Mouse (Mus musculus): ENCODE measurements around the gene B4galt5. TPM values are rescaled to one million over a fixed set of nuclear protein-coding genes. Genes with fewer than 3 reads are reported as not detected.
A peak's percentile ranks its signal among the peaks of the same experiment; 100 is the strongest.

The B4galt5 gene
- total RNA-seq, 1 experiment = 40.5 TPM

GRCm38 (mm10) chr2:167252057-167252687, 96.8 kb downstream of the B4galt5 start:
- H3K36me3 ChIP-seq (ENCODE audit: control insufficient read depth, insufficient read depth, low read length, poor library complexity, severe bottlenecking) = no peaks in the 10 kb centered on the region
- H3K27ac ChIP-seq (ENCODE audit: insufficient read depth, low read depth, low read length, poor library complexity, severe bottlenecking) = no peak overlapping the region; the same call in 1 of the 2 replicates
- H3K9ac ChIP-seq (ENCODE audit: insufficient read depth, low read depth, low read length, poor library complexity, severe bottlenecking) = no peak overlapping the region
- H3K4me3 ChIP-seq (ENCODE audit: insufficient read depth in 1 of 2, low read depth in 1 of 2, low read length in 2 of 2, poor library complexity in 1 of 2, severe bottlenecking in 1 of 2) = no peak overlapping the region
- DNase-seq (ENCODE audit: low read depth, low spot score) = no peak
- H3K4me1 ChIP-seq (ENCODE audit: control insufficient read depth in 2 of 2, insufficient read depth in 2 of 2, low read length in 2 of 2, poor library complexity in 1 of 2) = peaks cover 3 to 39% of the 10 kb centered on the region in 2 experiments; a peak in 2 of 4 replicates
- TF ChIP-seq CHD2 (IDR thresholded peaks at IDR 0.05; ENCODE audit: low read depth, low read length) = no peak
- no peak for TF ChIP-seq HCFC1 (IDR thresholded peaks at IDR 0.05; ENCODE audit: borderline replicate concordance, insufficient read depth, low read length)
- no peak for TF ChIP-seq ZNF384 (IDR thresholded peaks at IDR 0.05; ENCODE audit: low read depth, low read length)
- no peak for TF ChIP-seq ZC3H11A (IDR thresholded peaks at IDR 0.05; ENCODE audit: borderline replicate concordance, low read depth, low read length)
- no peak for TF ChIP-seq MAFK (IDR thresholded peaks at IDR 0.05; ENCODE audit: insufficient read depth, low read depth, low read length)
- H3K9me3 ChIP-seq (ENCODE audit: control insufficient read depth, insufficient read depth, low read depth, low read length) = no peaks in the 10 kb centered on the region
- in situ Hi-C loops (cut with MboI; ENCODE audit: low sequenced_read_pairs in 2 of 2, unreplicated experiment in 2 of 2) = no loop called here

GRCm38 (mm10) chr2:167250736-167251337, 98.1 kb downstream of the B4galt5 start:
- in situ Hi-C loops (cut with MboI; ENCODE audit: low sequenced_read_pairs in 2 of 2, unreplicated experiment in 2 of 2) = no loop called here
- TF ChIP-seq HCFC1 (IDR thresholded peaks at IDR 0.05; ENCODE audit: borderline replicate concordance, insufficient read depth, low read length) (no peak), CHD2 (IDR thresholded peaks at IDR 0.05; ENCODE audit: low read depth, low read length) (no peak), ZC3H11A (IDR thresholded peaks at IDR 0.05; ENCODE audit: borderline replicate concordance, low read depth, low read length) (no peak), MAFK (IDR thresholded peaks at IDR 0.05; ENCODE audit: insufficient read depth, low read depth, low read length) (no peak), ZNF384 (IDR thresholded peaks at IDR 0.05; ENCODE audit: low read depth, low read length) (no peak)
- no peak overlapping the region for H3K9ac ChIP-seq (ENCODE audit: insufficient read depth, low read depth, low read length, poor library complexity, severe bottlenecking)
- peaks cover 3 to 39% of the 10 kb centered on the region in 2 experiments; a peak in 2 of 4 replicates for H3K4me1 ChIP-seq (ENCODE audit: control insufficient read depth in 2 of 2, insufficient read depth in 2 of 2, low read length in 2 of 2, poor library complexity in 1 of 2)
- H3K9me3 ChIP-seq (ENCODE audit: control insufficient read depth, insufficient read depth, low read depth, low read length) = no peaks in the 10 kb centered on the region
- H3K36me3 ChIP-seq (ENCODE audit: control insufficient read depth, insufficient read depth, low read length, poor library complexity, severe bottlenecking) = no peaks in the 10 kb centered on the region
- no peak overlapping the region for H3K4me3 ChIP-seq (ENCODE audit: insufficient read depth in 1 of 2, low read depth in 1 of 2, low read length in 2 of 2, poor library complexity in 1 of 2, severe bottlenecking in 1 of 2)
- no peak overlapping the region; the same call in 1 of the 2 replicates for H3K27ac ChIP-seq (ENCODE audit: insufficient read depth, low read depth, low read length, poor library complexity, severe bottlenecking)
- DNase-seq (ENCODE audit: low read depth, low spot score) = no peak

DNA sequence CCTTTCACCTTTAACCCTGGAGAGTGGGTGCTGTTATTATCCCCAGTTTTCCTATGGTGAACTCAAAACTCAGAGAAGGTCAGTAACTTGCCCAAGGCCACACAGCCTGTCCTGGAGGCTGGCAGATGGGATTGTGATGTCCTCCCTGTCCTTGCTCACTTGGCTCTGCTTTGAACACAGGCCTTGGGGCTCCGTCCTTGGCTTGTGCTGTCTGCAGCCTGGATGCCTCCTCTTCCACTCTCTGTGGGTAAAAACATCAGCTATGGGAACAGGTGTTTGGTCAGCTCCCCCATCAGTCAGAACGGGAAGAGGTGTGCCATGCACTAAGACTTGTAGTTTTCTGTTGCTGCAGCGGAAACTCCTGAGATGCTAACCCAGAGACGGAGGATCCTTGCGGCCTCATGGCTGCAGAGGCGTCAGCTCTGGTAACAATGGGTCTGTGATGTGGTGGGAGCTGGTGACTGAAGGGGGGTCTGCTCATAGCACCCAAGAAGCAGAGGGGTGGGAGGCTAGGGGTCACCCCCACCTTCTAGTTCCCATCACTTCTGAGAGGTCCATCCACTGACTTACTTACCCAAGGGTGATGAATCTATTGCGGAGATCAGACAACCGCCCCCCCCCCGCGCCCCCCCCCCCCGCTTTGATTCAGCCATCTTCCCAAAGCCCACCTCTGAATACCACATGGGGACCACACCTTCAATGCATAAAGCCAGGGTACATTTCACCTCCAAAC, 98.8 kb downstream of the B4galt5 start:
- H3K36me3 ChIP-seq (ENCODE audit: control insufficient read depth, insufficient read depth, low read length, poor library complexity, severe bottlenecking) = no peaks in the 10 kb centered on the region
- DNase-seq (ENCODE audit: low read depth, low spot score) = no peak
- no peak overlapping the region; the same call in 1 of the 2 replicates for H3K27ac ChIP-seq (ENCODE audit: insufficient read depth, low read depth, low read length, poor library complexity, severe bottlenecking)
- no peak overlapping the region for H3K4me3 ChIP-seq (ENCODE audit: insufficient read depth in 1 of 2, low read depth in 1 of 2, low read length in 2 of 2, poor library complexity in 1 of 2, severe bottlenecking in 1 of 2)
- H3K9me3 ChIP-seq (ENCODE audit: control insufficient read depth, insufficient read depth, low read depth, low read length) = no peaks in the 10 kb centered on the region
- TF ChIP-seq ZNF384 (IDR thresholded peaks at IDR 0.05; ENCODE audit: low read depth, low read length) (no peak), CHD2 (IDR thresholded peaks at IDR 0.05; ENCODE audit: low read depth, low read length) (no peak), ZC3H11A (IDR thresholded peaks at IDR 0.05; ENCODE audit: borderline replicate concordance, low read depth, low read length) (no peak), HCFC1 (IDR thresholded peaks at IDR 0.05; ENCODE audit: borderline replicate concordance, insufficient read depth, low read length) (no peak), MAFK (IDR thresholded peaks at IDR 0.05; ENCODE audit: insufficient read depth, low read depth, low read length) (no peak)
- peaks cover 3 to 39% of the 10 kb centered on the region in 2 experiments; a peak in 2 of 4 replicates for H3K4me1 ChIP-seq (ENCODE audit: control insufficient read depth in 2 of 2, insufficient read depth in 2 of 2, low read length in 2 of 2, poor library complexity in 1 of 2)
- in situ Hi-C loops (cut with MboI; ENCODE audit: low sequenced_read_pairs in 2 of 2, unreplicated experiment in 2 of 2) = no loop called here
- H3K9ac ChIP-seq (ENCODE audit: insufficient read depth, low read depth, low read length, poor library complexity, severe bottlenecking) = peak overlapping the region; percentile 32; the same call in 1 of the 2 replicates

DNA sequence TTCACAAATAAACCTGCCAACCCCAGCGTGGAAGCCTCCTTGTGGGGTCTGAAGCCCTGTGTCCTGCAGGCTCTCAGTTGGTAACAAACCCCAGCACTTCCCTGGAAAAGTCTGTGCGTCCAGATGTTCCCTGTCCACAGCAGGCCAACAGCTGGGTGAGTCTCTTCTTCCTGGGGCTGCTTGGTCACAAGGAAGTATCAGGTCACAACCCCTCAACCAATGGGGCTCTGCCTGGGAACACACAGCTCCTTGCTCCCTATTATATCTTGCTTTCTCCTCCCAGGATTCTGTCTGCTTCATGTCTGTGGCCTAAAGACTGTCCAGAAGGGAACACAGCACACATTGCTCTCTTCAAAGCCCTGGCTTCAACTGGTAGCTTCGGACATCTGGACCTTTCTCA, 99.4 kb downstream of the B4galt5 start:
- H3K27ac ChIP-seq (ENCODE audit: insufficient read depth, low read depth, low read length, poor library complexity, severe bottlenecking) = no peak overlapping the region
- H3K4me3 ChIP-seq (ENCODE audit: insufficient read depth in 1 of 2, low read depth in 1 of 2, low read length in 2 of 2, poor library complexity in 1 of 2, severe bottlenecking in 1 of 2) = no peak overlapping the region
- H3K36me3 ChIP-seq (ENCODE audit: control insufficient read depth, insufficient read depth, low read length, poor library complexity, severe bottlenecking) = no peaks in the 10 kb centered on the region
- H3K4me1 ChIP-seq (ENCODE audit: control insufficient read depth in 2 of 2, insufficient read depth in 2 of 2, low read length in 2 of 2, poor library complexity in 1 of 2) = peaks cover 3 to 35% of the 10 kb centered on the region in 2 experiments; a peak in 2 of 4 replicates
- no peak for TF ChIP-seq HCFC1 (IDR thresholded peaks at IDR 0.05; ENCODE audit: borderline replicate concordance, insufficient read depth, low read length)
- no peak for TF ChIP-seq MAFK (IDR thresholded peaks at IDR 0.05; ENCODE audit: insufficient read depth, low read depth, low read length)
- no peak for TF ChIP-seq CHD2 (IDR thresholded peaks at IDR 0.05; ENCODE audit: low read depth, low read length)
- TF ChIP-seq ZNF384 (IDR thresholded peaks at IDR 0.05; ENCODE audit: low read depth, low read length) = no peak
- no peak for TF ChIP-seq ZC3H11A (IDR thresholded peaks at IDR 0.05; ENCODE audit: borderline replicate concordance, low read depth, low read length)
- in situ Hi-C loops (cut with MboI; ENCODE audit: low sequenced_read_pairs in 2 of 2, unreplicated experiment in 2 of 2) = no loop called here
- DNase-seq (ENCODE audit: low read depth, low spot score) = no peak
- H3K9me3 ChIP-seq (ENCODE audit: control insufficient read depth, insufficient read depth, low read depth, low read length) = no peaks in the 10 kb centered on the region
- H3K9ac ChIP-seq (ENCODE audit: insufficient read depth, low read depth, low read length, poor library complexity, severe bottlenecking) = peak overlapping the region; percentile 32; the same call in 1 of the 2 replicates

Other genes with a start within 250 kb of the B4galt5 start
- gene Kcnb1, start 159.0 kb downstream of the B4galt5 start, total RNA-seq (2012; rRNA removed) = 1.3 and 4.0 TPM in 2 replicates
- 16.1 and 23.8 TPM in 2 replicates for gene Ptgis, start 108.6 kb downstream of the B4galt5 start, total RNA-seq (2012; rRNA removed)
- gene Slc9a8, start 72.5 kb upstream of the B4galt5 start, total RNA-seq (2012; rRNA removed) = 38.6 and 54.4 TPM in 2 replicates
- gene Rnf114, start 143.5 kb upstream of the B4galt5 start, total RNA-seq (2012; rRNA removed) = 39.3 and 48.1 TPM in 2 replicates
- gene Spata2, start 143.7 kb upstream of the B4galt5 start, total RNA-seq (2012; rRNA removed) = 10.0 and 11.0 TPM in 2 replicates
- 1.4 and 3.4 TPM in 2 replicates for gene Snai1, start 189.0 kb upstream of the B4galt5 start, total RNA-seq (2012; rRNA removed)